Mouse (Mus musculus) forebrain, postnatal 0 days (tissue): ENCODE measurements around the gene Ppard. TPM values are rescaled to one million over a fixed set of nuclear protein-coding genes. Genes with fewer than 3 reads are reported as not detected.
"Not testable (repeated sequence)": the region's sequence is repeated elsewhere in the genome, so short reads cannot be mapped to it uniquely, and the experiment has no call there.

Experiments
- ATAC-seq: fragments of 200-750 bp; cut with Nextera tagmentation; 2 replicates; pipeline ENCODE4 v1.8.0; 2017; ENCODE audit warnings: mild to moderate bottlenecking, moderate library complexity
- DNase-seq: peaks from one replicate; pipeline ENCODE4 v3.0.0-alpha.2; 2015
- H3K27ac ChIP-seq: fragments of 300-500 bp; sonication (generic); 2 replicates; pipeline ENCODE4 v1.5.1; 2014; ENCODE audit warnings: low read depth, mild to moderate bottlenecking, antibody characterized with exemption, low read length, moderate library complexity, mixed read lengths
- H3K27me3 ChIP-seq: fragments of 300-500 bp; sonication (generic); 2 replicates; pipeline ENCODE4 v1.6.1; 2014; ENCODE audit warnings: mild to moderate bottlenecking, low read length, mixed read lengths; ENCODE audit not compliant: insufficient read depth
- H3K36me3 ChIP-seq: fragments of 300-500 bp; sonication (generic); 2 replicates; pipeline ENCODE4 v1.6.1; 2014; ENCODE audit warnings: mild to moderate bottlenecking, moderate library complexity; ENCODE audit not compliant: insufficient read depth
- H3K4me1 ChIP-seq: fragments of 300-500 bp; sonication (generic); 2 replicates; pipeline ENCODE4 v1.6.1; 2014; ENCODE audit warnings: antibody characterized with exemption; ENCODE audit not compliant: insufficient read depth
- H3K4me2 ChIP-seq: fragments of 300-500 bp; sonication (generic); 2 replicates; pipeline ENCODE4 v1.6.1; 2014; ENCODE audit warnings: low read depth, mild to moderate bottlenecking, moderate library complexity
- H3K4me3 ChIP-seq: fragments of 300-500 bp; sonication (generic); 2 replicates; pipeline ENCODE4 v1.5.1; 2014; ENCODE audit warnings: low read depth, low read length, mixed read lengths
- H3K9ac ChIP-seq: fragments of 300-500 bp; sonication (generic); 2 replicates; pipeline ENCODE4 v1.6.1; 2014; ENCODE audit warnings: mild to moderate bottlenecking
- H3K9me3 ChIP-seq: fragments of 300-500 bp; sonication (generic); 2 replicates; pipeline ENCODE4 v1.6.1; 2016; ENCODE audit warnings: low read length
- CTCF ChIP-seq: sonication (generic); IDR thresholded peaks from 2 replicates; pipeline ENCODE4 v1.5.1; 2016; ENCODE audit warnings: antibody characterized with exemption, control low read depth, low read depth
- WGBS: fragments of 180-500 bp; shearing (Covaris S2); extraction: QIAGEN DNeasy Blood & Tissue Kit; methylation state at CpG from one replicate; pipeline ENCODE4 v1.1.7; 2014; 5-methylcytosine and 5-hydroxymethylcytosine counted together
- polyA plus RNA-seq: library from polyadenylated mRNA; unstranded; fragments of >200 nt; fragmentation: Nextera tagmentation; extraction: Ambion mirVana; gene quantifications from 2 replicates; pipeline ENCODE4 v1.2.1, GENCODE M21; 2015
- total RNA-seq: library from RNA; depleted of rRNA; stranded (reverse); fragments of >200 nt; gene quantifications from 2 replicates; pipeline ENCODE4 v1.2.3, GENCODE M21; 2014

Gene Ppard
- total and polyA plus RNA-seq, 2 experiments from 2014 or later, result 1.3 to 7.9 TPM

- not testable (repeated sequence) for ATAC-seq, H3K4me3 ChIP-seq, H3K9ac ChIP-seq, H3K9me3 ChIP-seq, H3K27ac ChIP-seq, H3K4me1 ChIP-seq, H3K27me3 ChIP-seq, H3K4me2 ChIP-seq, DNase-seq
- TF ChIP-seq CTCF, result 0 out of 2 replicates have a peak, but pooled peaks have one; percentile 28
- 92% methylated on average over 7 of the region's 7 CpGs for WGBS
- peaks cover 16% of the 10 kb centered on the region for H3K36me3 ChIP-seq
Observed at GRCm38 (mm10) chr17:28324416-28324815, 91.9 kb downstream of the Ppard start.

GRCm38 (mm10) chr17:28325751-28326150, 93.3 kb downstream of the Ppard start:
- H3K27ac ChIP-seq, result no peak overlapping the region
- no peak for TF ChIP-seq CTCF
- peaks cover 24% of the 10 kb centered on the region for H3K36me3 ChIP-seq
- peaks cover 14% of the 10 kb centered on the region for H3K4me1 ChIP-seq
- DNase-seq (no peak), ATAC-seq (no peak)
- H3K4me2 ChIP-seq, result no peak overlapping the region
- H3K9ac ChIP-seq, result no peak overlapping the region
- H3K9me3 ChIP-seq, result no peaks in the 10 kb centered on the region
- 97% methylated on average over 8 of the region's 8 CpGs for whole genome bisulfite sequencing
- H3K4me3 ChIP-seq, result no peak overlapping the region
- no peaks in the 10 kb centered on the region for H3K27me3 ChIP-seq

DNA sequence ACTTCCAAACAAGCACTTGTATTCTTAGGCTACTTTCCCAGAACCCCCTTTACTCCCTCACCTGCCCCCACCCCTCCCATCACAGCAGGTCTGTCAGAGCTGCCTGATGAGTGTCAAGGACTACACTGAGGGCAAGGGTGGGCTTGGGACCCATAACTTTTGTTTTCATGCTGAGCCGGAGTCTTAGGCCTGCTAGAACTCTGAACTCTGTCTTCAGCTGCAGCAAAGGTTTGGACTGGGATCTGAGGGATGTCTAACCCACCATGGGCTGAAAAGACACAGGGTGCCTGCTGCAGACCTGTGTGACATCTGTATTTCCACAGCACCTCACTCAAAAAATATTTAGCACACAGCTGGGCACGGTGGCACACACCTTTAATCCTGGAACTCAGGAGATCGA, 94.5 kb downstream of the Ppard start:
- Histone ChIP-seq H3K9me3 (no peaks in the 10 kb centered on the region), H3K36me3 (peaks cover 25% of the 10 kb centered on the region), H3K4me1 (peaks cover 14% of the 10 kb centered on the region), H3K27me3 (no peaks in the 10 kb centered on the region), H3K4me2 (no peak overlapping the region), H3K4me3 (no peak overlapping the region), H3K9ac (no peak overlapping the region), H3K27ac (no peak overlapping the region)
- ATAC-seq (no peak), DNase-seq (no peak)
- 85% methylated on average over 3 of the region's 3 CpGs for WGBS
- TF ChIP-seq CTCF, result no peak

DNA sequence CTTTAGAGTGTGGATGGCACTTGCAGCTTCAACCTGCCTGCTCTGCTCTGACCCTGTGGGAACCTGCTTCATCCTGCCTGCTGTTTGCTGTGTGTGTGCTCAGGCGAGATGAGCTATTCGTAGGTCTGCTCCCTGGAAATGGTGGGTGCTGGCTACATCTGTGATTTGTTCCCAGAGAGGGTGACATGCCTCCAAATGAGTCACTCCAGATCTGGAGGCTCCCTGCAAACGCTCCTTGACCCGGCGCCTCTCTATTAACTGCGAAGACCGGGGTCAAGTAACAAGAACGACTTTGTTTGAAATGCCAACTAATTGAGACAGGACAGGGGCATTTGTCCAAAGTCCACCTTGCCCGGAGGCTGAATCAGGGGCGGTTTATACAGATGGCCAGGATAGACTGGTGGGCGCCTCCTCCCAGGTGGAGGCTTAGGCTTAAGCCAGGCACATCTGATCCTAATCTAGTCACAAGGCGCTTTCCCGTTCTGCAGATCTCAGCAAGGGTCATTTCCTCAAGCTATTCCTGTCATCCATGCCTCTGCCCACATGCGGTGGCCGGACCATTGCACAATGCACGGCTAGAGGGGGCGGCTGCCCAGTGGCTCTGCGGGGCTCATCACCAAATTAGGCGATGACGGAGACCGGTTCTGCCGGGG, 95.3 kb downstream of the Ppard start:
- peak; percentile 45 for DNase-seq
- Histone ChIP-seq H3K27me3 (no peaks in the 10 kb centered on the region), H3K27ac (peak overlapping the region; percentile 95), H3K4me1 (peaks cover 14% of the 10 kb centered on the region), H3K4me2 (peak overlapping the region; percentile 79), H3K4me3 (peak overlapping the region; percentile 59), H3K36me3 (peaks cover 18% of the 10 kb centered on the region), H3K9me3 (no peaks in the 10 kb centered on the region), H3K9ac (peak overlapping the region; percentile 93)
- TF ChIP-seq CTCF, result no peak
- ATAC-seq, result peak; percentile 33
- WGBS, result 12% methylated on average over 22 of the region's 22 CpGs

DNA sequence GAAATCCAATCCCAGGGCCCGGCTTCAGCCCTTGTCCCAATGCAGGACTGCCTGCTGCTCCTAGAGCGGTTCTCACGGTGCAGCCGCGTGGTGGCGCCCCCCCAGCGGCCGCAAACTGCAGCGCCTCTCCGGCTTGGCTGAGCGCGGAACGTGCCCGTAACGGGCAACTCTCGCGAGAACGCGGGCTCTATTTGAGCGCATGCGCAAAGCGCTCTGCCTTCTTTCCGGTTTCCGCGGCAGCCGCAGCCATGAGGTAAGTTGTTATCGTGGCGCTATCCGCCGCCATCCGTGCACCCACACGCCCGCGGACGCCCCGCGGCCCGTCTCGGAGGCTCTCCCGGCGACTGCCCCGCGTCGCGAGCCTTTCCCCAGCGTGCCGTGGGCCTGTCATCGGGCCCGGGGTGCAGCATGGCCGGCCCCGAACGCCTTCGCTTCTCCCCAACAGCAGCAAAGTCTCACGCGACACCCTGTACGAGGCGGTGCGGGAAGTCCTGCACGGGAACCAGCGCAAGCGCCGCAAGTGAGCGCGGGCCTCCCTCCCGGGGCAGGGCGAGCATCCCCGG, 95.9 kb downstream of the Ppard start, which contains the start of gene Rpl10a:
TSS of gene Rpl10a (plus strand) at position 106 of the 563 bp plus-strand sequence.
- Histone ChIP-seq H3K27ac (peak within 1 kb of the TSS; percentile 95), H3K36me3 (peaks cover 18% of the 10 kb centered on the region), H3K27me3 (no peaks in the 10 kb centered on the region), H3K4me1 (peaks cover 14% of the 10 kb centered on the region), H3K9me3 (no peaks in the 10 kb centered on the region), H3K4me3 (peak within 1 kb of the TSS; percentile 59), H3K4me2 (peak within 1 kb of the TSS; percentile 79), H3K9ac (peak within 1 kb of the TSS; percentile 93)
- ATAC-seq (peak; percentile 95), DNase-seq (peak; percentile 99)
- peak; percentile 92 for TF ChIP-seq CTCF
- 3% methylated on average over 67 of the region's 67 CpGs for WGBS

DNA sequence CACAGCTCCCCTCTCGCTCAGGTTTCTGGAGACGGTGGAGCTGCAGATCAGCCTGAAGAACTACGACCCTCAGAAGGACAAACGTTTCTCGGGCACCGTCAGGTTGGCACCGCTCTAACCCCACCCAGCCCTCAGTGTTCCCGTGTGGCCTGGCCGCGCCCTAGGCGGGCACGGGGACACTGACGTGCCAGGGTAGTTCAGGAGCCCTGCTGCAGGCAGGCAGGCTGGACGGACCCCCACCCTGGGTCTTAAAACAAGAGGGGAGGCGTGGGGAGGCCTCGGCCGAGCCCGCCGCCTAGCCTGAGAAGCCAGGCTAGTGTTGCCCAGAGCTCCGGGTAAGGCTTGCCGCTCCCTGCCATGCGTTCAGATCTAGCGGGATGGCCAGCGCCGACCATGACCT, 96.4 kb downstream of the Ppard start:
- Histone ChIP-seq H3K36me3 (peaks cover 18% of the 10 kb centered on the region), H3K27me3 (no peaks in the 10 kb centered on the region), H3K9me3 (no peaks in the 10 kb centered on the region), H3K9ac (peak overlapping the region; percentile 93), H3K4me3 (peak overlapping the region; percentile 59), H3K27ac (peak overlapping the region; percentile 95), H3K4me1 (peaks cover 14% of the 10 kb centered on the region), H3K4me2 (peak overlapping the region; percentile 79)
- WGBS, result 1% methylated on average over 25 of the region's 25 CpGs
- no peak for TF ChIP-seq CTCF
- no peak for ATAC-seq
- DNase-seq, result no peak

GRCm38 (mm10) chr17:28329503-28330231, 97.2 kb downstream of the Ppard start:
- peaks cover 18% of the 10 kb centered on the region for H3K36me3 ChIP-seq
- no peaks in the 10 kb centered on the region for H3K9me3 ChIP-seq
- no peaks in the 10 kb centered on the region for H3K27me3 ChIP-seq
- H3K4me3 ChIP-seq, result peak overlapping the region; percentile 59
- peak overlapping the region; percentile 79 for H3K4me2 ChIP-seq
- peaks cover 14% of the 10 kb centered on the region for H3K4me1 ChIP-seq
- H3K27ac ChIP-seq, result peak overlapping the region; percentile 95
- H3K9ac ChIP-seq, result peak overlapping the region; percentile 93
- DNase-seq (no peak), ATAC-seq (no peak)
- WGBS, result 9% methylated on average over 4 of the region's 4 CpGs
- TF ChIP-seq CTCF, result no peak
